Mouse (Mus musculus): ENCODE data around the gene Mcrip1. TPM values are rescaled to one million over a fixed set of nuclear protein-coding genes. Genes with fewer than 3 reads are reported as not detected.

The Mcrip1 gene
- polyA plus RNA-seq, 1 experiment from 2014 or later = 268 TPM

DNA sequence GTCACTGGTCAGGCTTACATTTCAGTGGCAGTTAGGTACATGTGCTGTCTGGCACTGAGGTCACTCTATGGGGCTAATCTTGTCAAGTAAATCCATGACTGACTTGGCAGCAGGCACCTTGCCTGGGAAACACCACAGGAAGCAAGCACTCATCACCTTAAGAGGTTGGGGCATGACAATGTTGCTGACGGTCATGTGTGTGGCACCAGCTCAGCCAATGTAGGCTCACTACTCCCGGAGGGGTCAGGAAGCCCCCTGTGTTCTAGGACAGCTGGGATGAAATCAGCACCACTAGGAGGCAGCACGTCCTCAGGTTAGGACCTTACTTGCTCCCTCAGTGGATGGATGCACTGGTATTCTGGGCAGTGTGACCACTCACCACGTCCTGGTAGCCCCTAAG, 7.6 kb downstream of the Mcrip1 start:
- Histone ChIP-seq H3K4me1 (ENCODE audit: control insufficient read depth, insufficient read depth, low read length) (peaks cover 12% of the 10 kb centered on the region), H3K27me3 (ENCODE audit: control insufficient read depth, insufficient read depth, low read length) (no peaks in the 10 kb centered on the region), H3K4me3 (replicated peaks; ENCODE audit: low read depth, low read length) (no peak overlapping the region), H3K36me3 (ENCODE audit: control insufficient read depth, insufficient read depth, low read length) (peaks cover 40% of the 10 kb centered on the region), H3K9me3 (ENCODE audit: control insufficient read depth, low read length) (no peaks in the 10 kb centered on the region), H3K4me2 (ENCODE audit: low read length) (no peak overlapping the region), H3K27ac (replicated peaks; ENCODE audit: low read depth, low read length) (no peak overlapping the region), H3K9ac (replicated peaks; ENCODE audit: low read length) (no peak overlapping the region)
- 37% methylated on average over 4 of the region's 4 CpGs for WGBS
- no peak for DNase-seq
- ATAC-seq (ENCODE audit: low FRiP score, low TSS enrichment) = no peak

DNA sequence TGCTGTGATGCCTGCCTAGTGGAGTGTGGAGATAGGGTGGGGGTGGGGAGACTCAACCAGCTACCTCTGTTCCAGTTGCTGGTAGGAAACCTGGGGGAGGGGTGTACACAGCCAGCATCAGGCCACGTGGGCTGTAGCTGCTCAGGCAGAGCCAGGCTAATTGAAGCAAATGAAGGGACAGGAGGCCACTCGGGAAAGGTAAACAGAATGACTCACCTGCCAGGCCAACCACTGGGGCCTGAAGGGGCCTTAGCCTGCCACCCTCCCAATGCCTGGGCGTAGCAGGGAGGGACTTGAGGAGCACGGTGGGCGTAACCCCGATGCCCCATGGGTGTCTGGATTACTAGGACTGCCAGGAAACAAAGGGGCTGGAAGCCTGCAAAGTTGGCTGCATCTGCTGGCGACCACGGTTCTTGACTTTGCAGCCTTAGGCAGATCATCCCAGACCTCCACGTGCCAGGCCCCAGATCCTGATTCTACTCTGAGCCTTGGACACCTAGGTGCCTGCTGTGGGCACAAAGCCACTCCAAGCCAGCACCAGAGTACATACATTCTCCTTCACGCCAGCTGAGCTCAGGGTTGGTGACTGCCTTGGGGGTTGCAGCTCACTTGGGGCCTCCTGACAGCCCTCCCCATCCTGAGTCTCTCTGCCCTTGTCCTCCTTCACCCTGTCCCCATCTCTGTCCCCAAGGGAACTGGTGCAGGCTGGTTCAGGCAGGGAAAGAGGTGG, 10.1 kb downstream of the Mcrip1 start:
- Histone ChIP-seq H3K27ac (replicated peaks; ENCODE audit: low read depth, low read length) (peak overlapping the region; percentile 67), H3K9me3 (ENCODE audit: control insufficient read depth, low read length) (no peaks in the 10 kb centered on the region), H3K4me2 (ENCODE audit: low read length) (no peak overlapping the region)

DNA sequence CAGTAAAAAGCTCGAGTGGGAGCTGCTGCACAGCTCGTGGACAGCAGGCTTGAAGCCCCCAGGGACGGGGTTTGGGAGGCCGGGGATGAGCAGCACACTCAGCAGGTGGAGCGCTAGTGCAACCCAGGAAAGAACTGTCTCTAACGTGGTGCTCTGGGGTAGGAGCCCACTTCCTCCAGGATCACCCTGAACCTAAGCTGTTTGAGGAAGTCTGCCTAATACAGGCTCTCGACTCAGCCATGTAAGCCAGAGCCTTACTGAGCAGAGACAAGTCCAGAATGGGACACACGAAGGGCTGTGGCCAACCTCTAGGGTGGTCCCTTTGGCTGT, 10.6 kb downstream of the Mcrip1 start:
- Histone ChIP-seq H3K4me1 (ENCODE audit: control insufficient read depth, insufficient read depth, low read length) (peaks cover 12% of the 10 kb centered on the region), H3K36me3 (ENCODE audit: control insufficient read depth, insufficient read depth, low read length) (peaks cover 27% of the 10 kb centered on the region), H3K4me2 (ENCODE audit: low read length) (no peak overlapping the region), H3K27ac (replicated peaks; ENCODE audit: low read depth, low read length) (peak overlapping the region; percentile 67), H3K9ac (replicated peaks; ENCODE audit: low read length) (no peak overlapping the region), H3K9me3 (ENCODE audit: control insufficient read depth, low read length) (no peaks in the 10 kb centered on the region), H3K27me3 (ENCODE audit: control insufficient read depth, insufficient read depth, low read length) (no peaks in the 10 kb centered on the region), H3K4me3 (replicated peaks; ENCODE audit: low read depth, low read length) (no peak overlapping the region)
- WGBS = 36% methylated on average over 8 of the region's 8 CpGs
- ATAC-seq (ENCODE audit: low FRiP score, low TSS enrichment) = no peak
- DNase-seq = no peak

More for the DNA sequence above, 10.1 kb downstream of the Mcrip1 start:
- H3K4me3 ChIP-seq (replicated peaks; ENCODE audit: low read depth, low read length) = no peak overlapping the region
- H3K9ac ChIP-seq (replicated peaks; ENCODE audit: low read length) = peak overlapping the region; percentile 34; the same call in 1 of the 2 replicates
- H3K27me3 ChIP-seq (ENCODE audit: control insufficient read depth, insufficient read depth, low read length) = no peaks in the 10 kb centered on the region
- DNase-seq (peak; percentile 62), ATAC-seq (ENCODE audit: low FRiP score, low TSS enrichment) (peak; percentile 42; the same call in 1 of the 2 replicates)
- 13% methylated on average over 10 of the region's 10 CpGs for WGBS
- peaks cover 12% of the 10 kb centered on the region for H3K4me1 ChIP-seq (ENCODE audit: control insufficient read depth, insufficient read depth, low read length)
- peaks cover 32% of the 10 kb centered on the region for H3K36me3 ChIP-seq (ENCODE audit: control insufficient read depth, insufficient read depth, low read length)

DNA sequence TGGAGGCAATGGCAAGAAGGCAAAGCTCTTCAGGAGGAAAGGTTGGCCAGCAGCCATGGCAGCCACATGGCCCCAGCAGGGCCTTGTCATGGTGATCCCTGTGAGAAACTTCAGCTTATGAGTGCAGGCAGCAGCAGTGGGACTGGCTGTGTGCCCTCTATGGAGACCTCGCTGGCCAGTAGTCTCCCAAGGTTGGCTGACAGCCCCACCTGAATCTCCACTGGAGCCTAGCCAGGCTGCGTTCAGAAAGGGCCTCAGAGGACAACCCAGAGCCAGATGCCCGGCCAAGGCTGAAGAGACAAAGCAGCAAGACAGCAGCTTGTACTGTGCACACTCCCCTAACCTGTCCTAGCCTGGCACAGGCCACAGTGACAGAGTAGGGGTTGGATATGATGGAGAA, 11.0 kb downstream of the Mcrip1 start:
- 68% methylated on average over 3 of the region's 3 CpGs for WGBS
- no peak for ATAC-seq (ENCODE audit: low FRiP score, low TSS enrichment)
- peaks cover 23% of the 10 kb centered on the region for H3K36me3 ChIP-seq (ENCODE audit: control insufficient read depth, insufficient read depth, low read length)
- no peak for DNase-seq
- H3K4me1 ChIP-seq (ENCODE audit: control insufficient read depth, insufficient read depth, low read length) = peaks cover 12% of the 10 kb centered on the region
- no peaks in the 10 kb centered on the region for H3K27me3 ChIP-seq (ENCODE audit: control insufficient read depth, insufficient read depth, low read length)
- no peak overlapping the region for H3K4me2 ChIP-seq (ENCODE audit: low read length)
- peak overlapping the region; percentile 67; the same call in 1 of the 2 replicates for H3K27ac ChIP-seq (replicated peaks; ENCODE audit: low read depth, low read length)
- no peaks in the 10 kb centered on the region for H3K9me3 ChIP-seq (ENCODE audit: control insufficient read depth, low read length)
- H3K4me3 ChIP-seq (replicated peaks; ENCODE audit: low read depth, low read length) = no peak overlapping the region
- no peak overlapping the region for H3K9ac ChIP-seq (replicated peaks; ENCODE audit: low read length)

DNA sequence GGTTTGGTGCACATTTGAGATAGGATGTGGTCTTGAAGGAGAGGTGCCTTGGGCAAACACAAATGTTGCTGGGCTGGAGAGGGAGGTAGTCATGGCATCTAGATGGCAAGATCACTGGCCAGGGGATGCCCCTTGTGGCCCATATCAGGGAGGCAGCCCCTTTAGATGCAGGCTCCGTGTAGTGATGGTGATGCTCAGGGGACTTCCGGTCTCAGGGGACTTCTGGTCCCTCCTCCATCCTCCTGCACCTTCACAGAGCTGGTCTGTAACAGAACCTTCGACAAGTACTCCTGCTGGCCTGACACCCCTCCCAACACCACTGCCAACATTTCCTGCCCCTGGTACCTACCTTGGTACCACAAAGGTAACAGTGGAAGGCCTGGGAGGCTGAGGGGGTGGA, 13.7 kb downstream of the Mcrip1 start:
- Histone ChIP-seq H3K9ac (replicated peaks; ENCODE audit: low read length) (no peak overlapping the region), H3K27me3 (ENCODE audit: control insufficient read depth, insufficient read depth, low read length) (peaks cover 22% of the 10 kb centered on the region), H3K4me1 (ENCODE audit: control insufficient read depth, insufficient read depth, low read length) (peaks cover 12% of the 10 kb centered on the region), H3K4me2 (ENCODE audit: low read length) (no peak overlapping the region), H3K36me3 (ENCODE audit: control insufficient read depth, insufficient read depth, low read length) (no peaks in the 10 kb centered on the region), H3K4me3 (replicated peaks; ENCODE audit: low read depth, low read length) (no peak overlapping the region), H3K27ac (replicated peaks; ENCODE audit: low read depth, low read length) (no peak overlapping the region), H3K9me3 (ENCODE audit: control insufficient read depth, low read length) (no peaks in the 10 kb centered on the region)
- ATAC-seq (ENCODE audit: low FRiP score, low TSS enrichment) = no peak
- no peak for DNase-seq
- 68% methylated on average over 3 of the region's 3 CpGs for WGBS

DNA sequence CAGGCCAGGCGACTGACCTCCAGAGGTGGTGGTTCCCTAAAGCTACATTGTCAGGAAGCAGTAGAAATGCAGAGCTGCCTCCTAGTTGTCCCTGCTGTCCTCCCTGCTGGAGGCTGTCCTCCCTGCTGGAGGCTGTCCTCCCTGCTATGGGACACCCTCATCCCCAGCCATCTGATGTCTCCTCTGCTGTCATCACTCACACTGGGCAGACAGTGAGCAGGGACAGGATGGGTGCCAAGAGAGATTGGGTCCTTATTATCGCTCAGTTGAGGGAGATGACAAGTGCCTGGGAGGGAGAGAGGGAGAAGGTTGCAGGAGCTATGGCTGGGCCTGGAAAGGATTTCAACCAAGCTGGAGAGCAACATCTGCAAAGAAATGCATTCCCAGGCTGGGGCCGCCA, 14.4 kb downstream of the Mcrip1 start:
- Histone ChIP-seq H3K27ac (replicated peaks; ENCODE audit: low read depth, low read length) (no peak overlapping the region), H3K4me1 (ENCODE audit: control insufficient read depth, insufficient read depth, low read length) (peaks cover 15% of the 10 kb centered on the region), H3K27me3 (ENCODE audit: control insufficient read depth, insufficient read depth, low read length) (peaks cover 28% of the 10 kb centered on the region), H3K4me3 (replicated peaks; ENCODE audit: low read depth, low read length) (no peak overlapping the region), H3K4me2 (ENCODE audit: low read length) (no peak overlapping the region), H3K9me3 (ENCODE audit: control insufficient read depth, low read length) (no peaks in the 10 kb centered on the region), H3K36me3 (ENCODE audit: control insufficient read depth, insufficient read depth, low read length) (no peaks in the 10 kb centered on the region), H3K9ac (replicated peaks; ENCODE audit: low read length) (no peak overlapping the region)
- WGBS = 78% methylated on average over 3 of the region's 3 CpGs
- no peak for DNase-seq
- no peak for ATAC-seq (ENCODE audit: low FRiP score, low TSS enrichment)

DNA sequence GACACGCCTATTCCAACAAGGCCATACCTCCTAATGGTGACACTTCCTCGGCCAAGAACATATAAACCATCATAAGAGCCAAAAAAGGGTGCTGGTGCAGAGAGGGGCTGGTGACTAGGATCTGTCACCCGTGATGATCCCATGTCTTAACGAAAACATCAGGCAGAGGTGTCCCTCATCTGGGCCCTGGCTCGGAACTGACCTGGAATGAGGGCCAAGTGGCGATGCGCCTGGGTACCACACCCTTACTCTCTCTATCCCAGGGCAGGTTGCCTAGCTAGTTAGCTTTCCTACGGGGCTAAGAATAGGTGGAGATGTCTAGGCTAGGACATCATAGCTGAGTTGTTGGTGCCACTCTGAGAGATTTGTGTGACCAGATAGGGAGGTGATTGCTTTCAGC, 15.4 kb downstream of the Mcrip1 start:
- peaks cover 38% of the 10 kb centered on the region for H3K27me3 ChIP-seq (ENCODE audit: control insufficient read depth, insufficient read depth, low read length)
- H3K27ac ChIP-seq (replicated peaks; ENCODE audit: low read depth, low read length) = no peak overlapping the region
- WGBS = 82% methylated on average over 8 of the region's 8 CpGs
- no peaks in the 10 kb centered on the region for H3K9me3 ChIP-seq (ENCODE audit: control insufficient read depth, low read length)
- H3K9ac ChIP-seq (replicated peaks; ENCODE audit: low read length) = no peak overlapping the region
- ATAC-seq (ENCODE audit: low FRiP score, low TSS enrichment) = no peak
- no peak overlapping the region for H3K4me3 ChIP-seq (replicated peaks; ENCODE audit: low read depth, low read length)
- DNase-seq = no peak
- no peaks in the 10 kb centered on the region for H3K36me3 ChIP-seq (ENCODE audit: control insufficient read depth, insufficient read depth, low read length)
- H3K4me2 ChIP-seq (ENCODE audit: low read length) = no peak overlapping the region
- peaks cover 7% of the 10 kb centered on the region for H3K4me1 ChIP-seq (ENCODE audit: control insufficient read depth, insufficient read depth, low read length)

DNA sequence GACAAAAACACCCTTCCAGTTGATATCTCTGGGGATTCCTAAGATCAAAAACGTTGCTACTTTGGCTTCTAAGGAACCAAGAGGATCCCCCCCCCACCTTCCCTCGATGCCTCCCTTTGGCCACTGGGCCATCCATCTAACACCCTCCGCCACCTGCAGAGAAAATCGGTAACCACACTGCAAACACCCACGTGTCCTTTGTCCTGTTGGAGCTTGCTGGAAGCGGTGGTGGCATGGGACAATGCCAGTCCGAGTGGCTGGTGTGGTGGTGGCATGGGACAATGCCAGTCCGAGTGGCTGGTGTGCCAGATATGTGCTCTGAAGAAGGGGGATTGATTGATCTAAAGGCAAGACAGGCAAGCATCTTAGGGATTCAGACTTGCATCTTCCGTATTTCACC, 17.9 kb downstream of the Mcrip1 start:
- H3K4me2 ChIP-seq (ENCODE audit: low read length) = no peak overlapping the region
- H3K27me3 ChIP-seq (ENCODE audit: control insufficient read depth, insufficient read depth, low read length) = peaks cover 47% of the 10 kb centered on the region
- no peak overlapping the region for H3K27ac ChIP-seq (replicated peaks; ENCODE audit: low read depth, low read length)
- H3K36me3 ChIP-seq (ENCODE audit: control insufficient read depth, insufficient read depth, low read length) = no peaks in the 10 kb centered on the region
- H3K9me3 ChIP-seq (ENCODE audit: control insufficient read depth, low read length) = no peaks in the 10 kb centered on the region
- H3K9ac ChIP-seq (replicated peaks; ENCODE audit: low read length) = no peak overlapping the region
- H3K4me3 ChIP-seq (replicated peaks; ENCODE audit: low read depth, low read length) = no peak overlapping the region
- WGBS = 31% methylated on average over 9 of the region's 9 CpGs
- ATAC-seq (ENCODE audit: low FRiP score, low TSS enrichment) (no peak), DNase-seq (no peak)
- 0 out of 2 replicates have a peak, but pooled peaks cover 4% of the 10 kb centered on the region for H3K4me1 ChIP-seq (ENCODE audit: control insufficient read depth, insufficient read depth, low read length)
